Mouse (Mus musculus): Measurements from ENCODE around the gene Cmpk2. TPM values are rescaled to one million over a fixed set of nuclear protein-coding genes. Genes with fewer than 3 reads are reported as not detected.

Gene Cmpk2
- polyA plus RNA-seq, 1 experiment from 2014 or later: 10.0 TPM

DNA sequence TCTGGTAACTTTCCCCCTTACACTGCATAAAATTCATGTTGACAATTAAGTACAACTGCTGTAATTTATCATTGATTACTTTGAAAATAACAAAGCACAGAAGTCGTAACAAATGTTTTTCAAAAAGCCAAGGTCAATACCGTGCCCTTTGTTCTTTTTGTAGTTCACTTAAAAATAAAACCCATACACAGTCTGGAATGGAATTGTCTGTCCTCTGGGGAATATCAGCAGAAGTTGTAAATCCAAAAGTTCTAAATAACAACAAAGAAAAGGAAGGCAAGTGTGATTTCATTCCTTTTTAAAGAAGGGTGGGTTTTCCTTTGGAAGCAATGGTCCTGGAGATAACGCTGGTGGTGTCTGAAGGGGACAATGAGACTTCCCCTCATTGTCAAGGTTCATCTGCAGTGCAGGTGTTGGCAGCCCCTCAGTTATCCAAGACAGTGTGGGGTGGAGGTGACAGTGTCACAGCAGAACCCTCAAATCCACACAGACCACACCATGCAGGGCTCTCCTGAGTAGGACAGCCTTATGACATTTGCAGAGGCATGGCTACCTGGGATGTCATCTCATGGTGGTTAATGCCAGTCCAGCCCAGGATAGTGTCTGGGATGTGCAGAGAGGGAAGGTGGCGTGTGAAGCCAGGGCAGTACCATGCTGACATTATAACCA is 22.5 kb upstream of the Cmpk2 start:
- H3K9ac ChIP-seq (ENCODE audit: low read length): no peak overlapping the region
- H3K4me1 ChIP-seq (ENCODE audit: control insufficient read depth, insufficient read depth, low read length): no peaks in the 10 kb centered on the region
- H3K4me3 ChIP-seq (ENCODE audit: low read depth, low read length): no peak overlapping the region
- no peak overlapping the region for H3K4me2 ChIP-seq (ENCODE audit: low read depth)
- DNase-seq (ENCODE audit: low spot score) (no peak), ATAC-seq (ENCODE audit: insufficient read depth, low FRiP score, low TSS enrichment) (no peak)
- no peak overlapping the region for H3K27ac ChIP-seq (ENCODE audit: low read depth, low read length)
- H3K9me3 ChIP-seq (ENCODE audit: control insufficient read depth, low read length): no peaks in the 10 kb centered on the region
- 80% methylated on average over 4 of the region's 4 CpGs for whole genome bisulfite sequencing
- H3K36me3 ChIP-seq (ENCODE audit: control insufficient read depth, insufficient read depth, low read length): no peaks in the 10 kb centered on the region
- no peaks in the 10 kb centered on the region for H3K27me3 ChIP-seq (ENCODE audit: control insufficient read depth, insufficient read depth, low read length)

DNA sequence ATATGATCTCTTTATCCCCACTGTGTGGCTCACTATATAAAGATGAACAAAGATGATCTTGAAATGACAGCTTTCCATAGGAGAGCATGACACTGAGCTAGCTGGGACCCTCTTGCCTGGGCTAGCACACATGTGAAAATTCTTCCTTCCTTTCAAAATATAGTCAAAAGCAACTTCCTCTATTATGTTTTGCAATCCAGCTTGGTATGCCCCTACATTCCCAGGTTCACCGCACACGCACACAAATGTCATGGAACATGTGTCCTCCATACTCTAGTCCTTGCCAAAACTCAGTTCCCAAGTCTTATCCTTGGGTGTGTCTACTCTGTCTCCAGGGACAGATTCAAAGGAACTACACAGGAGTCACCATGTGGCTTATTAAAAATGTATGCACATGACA is 19.5 kb upstream of the Cmpk2 start:
- H3K4me2 ChIP-seq (ENCODE audit: low read depth): no peak overlapping the region
- 98% methylated on average over 2 of the region's 2 CpGs for WGBS
- H3K36me3 ChIP-seq (ENCODE audit: control insufficient read depth, insufficient read depth, low read length): no peaks in the 10 kb centered on the region
- no peaks in the 10 kb centered on the region for H3K9me3 ChIP-seq (ENCODE audit: control insufficient read depth, low read length)
- ATAC-seq (ENCODE audit: insufficient read depth, low FRiP score, low TSS enrichment) (no peak), DNase-seq (ENCODE audit: low spot score) (no peak)
- no peaks in the 10 kb centered on the region for H3K27me3 ChIP-seq (ENCODE audit: control insufficient read depth, insufficient read depth, low read length)
- no peak overlapping the region for H3K9ac ChIP-seq (ENCODE audit: low read length)
- H3K4me3 ChIP-seq (ENCODE audit: low read depth, low read length): no peak overlapping the region
- no peaks in the 10 kb centered on the region for H3K4me1 ChIP-seq (ENCODE audit: control insufficient read depth, insufficient read depth, low read length)
- H3K27ac ChIP-seq (ENCODE audit: low read depth, low read length): no peak overlapping the region

DNA sequence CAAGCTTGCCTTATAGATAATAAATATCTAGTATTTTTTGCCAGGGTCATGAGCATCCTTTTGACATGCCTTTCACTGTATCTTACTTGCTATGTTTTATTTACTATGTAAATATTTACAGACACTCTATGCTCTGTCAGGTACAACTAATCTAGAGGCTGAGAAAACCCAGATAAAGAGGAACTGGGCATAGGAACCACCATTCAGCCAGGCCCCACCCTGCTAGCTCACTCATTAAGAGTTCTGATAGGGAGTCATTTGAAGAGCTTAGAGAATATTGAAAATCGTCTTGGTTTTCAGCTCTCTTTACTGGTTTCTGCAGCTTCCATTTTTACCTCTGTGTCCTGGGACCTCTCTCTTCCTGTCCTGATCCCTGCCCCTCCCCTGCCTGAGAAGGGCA is 17.9 kb upstream of the Cmpk2 start:
- no peaks in the 10 kb centered on the region for H3K9me3 ChIP-seq (ENCODE audit: control insufficient read depth, low read length)
- ATAC-seq (ENCODE audit: insufficient read depth, low FRiP score, low TSS enrichment) (no peak), DNase-seq (ENCODE audit: low spot score) (no peak)
- WGBS: 67% methylated on average over 1 of the region's 1 CpGs
- no peaks in the 10 kb centered on the region for H3K36me3 ChIP-seq (ENCODE audit: control insufficient read depth, insufficient read depth, low read length)
- no peak overlapping the region for H3K4me3 ChIP-seq (ENCODE audit: low read depth, low read length)
- no peak overlapping the region for H3K4me2 ChIP-seq (ENCODE audit: low read depth)
- no peak overlapping the region for H3K27ac ChIP-seq (ENCODE audit: low read depth, low read length)
- no peak overlapping the region for H3K9ac ChIP-seq (ENCODE audit: low read length)
- no peaks in the 10 kb centered on the region for H3K4me1 ChIP-seq (ENCODE audit: control insufficient read depth, insufficient read depth, low read length)
- H3K27me3 ChIP-seq (ENCODE audit: control insufficient read depth, insufficient read depth, low read length): no peaks in the 10 kb centered on the region

DNA sequence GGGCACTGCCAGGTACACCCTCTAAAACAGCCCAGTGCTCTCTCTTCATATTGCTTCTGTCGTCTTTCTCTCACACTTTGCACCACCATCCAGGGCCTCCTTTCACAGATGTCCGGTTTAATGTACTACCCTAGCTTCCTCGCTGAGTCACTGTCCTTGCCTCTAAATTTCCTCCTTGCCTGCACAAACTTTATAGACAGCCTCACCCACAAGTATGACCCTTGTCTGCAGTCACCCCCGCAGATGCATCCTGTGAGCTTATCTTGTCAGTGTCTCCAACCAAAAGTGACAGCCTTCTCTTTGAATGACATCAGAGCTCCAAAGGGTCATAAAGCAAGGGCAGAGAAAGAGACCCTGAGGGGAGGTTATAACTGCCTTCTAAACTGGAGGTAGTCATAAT is 16.1 kb upstream of the Cmpk2 start:
- 69% methylated on average over 4 of the region's 4 CpGs for WGBS
- H3K9ac ChIP-seq (ENCODE audit: low read length): no peak overlapping the region
- no peaks in the 10 kb centered on the region for H3K27me3 ChIP-seq (ENCODE audit: control insufficient read depth, insufficient read depth, low read length)
- H3K4me1 ChIP-seq (ENCODE audit: control insufficient read depth, insufficient read depth, low read length): no peaks in the 10 kb centered on the region
- no peak overlapping the region for H3K4me2 ChIP-seq (ENCODE audit: low read depth)
- no peak overlapping the region for H3K4me3 ChIP-seq (ENCODE audit: low read depth, low read length)
- no peak for DNase-seq (ENCODE audit: low spot score)
- no peak overlapping the region for H3K27ac ChIP-seq (ENCODE audit: low read depth, low read length)
- no peaks in the 10 kb centered on the region for H3K9me3 ChIP-seq (ENCODE audit: control insufficient read depth, low read length)
- H3K36me3 ChIP-seq (ENCODE audit: control insufficient read depth, insufficient read depth, low read length): no peaks in the 10 kb centered on the region
- ATAC-seq (ENCODE audit: insufficient read depth, low FRiP score, low TSS enrichment): no peak

DNA sequence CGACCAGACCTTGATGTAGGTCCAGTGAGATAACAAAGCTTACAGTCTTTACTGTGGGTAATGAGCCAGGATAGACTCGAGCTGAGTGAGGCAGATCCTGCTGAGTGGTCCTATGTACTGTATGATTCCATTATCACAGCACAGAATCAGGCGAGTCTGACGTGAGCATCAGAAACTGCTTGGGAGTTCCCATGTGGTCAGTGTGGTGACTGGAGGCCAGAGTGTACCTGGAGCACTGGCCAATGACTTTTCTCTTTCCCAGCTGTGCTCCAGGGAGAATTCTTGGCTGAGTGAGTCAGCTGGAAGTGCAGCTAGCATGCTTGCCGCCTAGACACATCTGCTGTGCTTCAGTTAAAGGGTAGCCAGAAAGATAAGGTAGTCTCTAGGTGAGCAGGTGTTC is 14.3 kb upstream of the Cmpk2 start:
- no peak overlapping the region for H3K9ac ChIP-seq (ENCODE audit: low read length)
- H3K4me2 ChIP-seq (ENCODE audit: low read depth): no peak overlapping the region
- no peaks in the 10 kb centered on the region for H3K36me3 ChIP-seq (ENCODE audit: control insufficient read depth, insufficient read depth, low read length)
- no peak overlapping the region for H3K27ac ChIP-seq (ENCODE audit: low read depth, low read length)
- H3K4me3 ChIP-seq (ENCODE audit: low read depth, low read length): no peak overlapping the region
- H3K27me3 ChIP-seq (ENCODE audit: control insufficient read depth, insufficient read depth, low read length): no peaks in the 10 kb centered on the region
- 75% methylated on average over 5 of the region's 5 CpGs for WGBS
- DNase-seq (ENCODE audit: low spot score) (no peak), ATAC-seq (ENCODE audit: insufficient read depth, low FRiP score, low TSS enrichment) (no peak)
- no peaks in the 10 kb centered on the region for H3K4me1 ChIP-seq (ENCODE audit: control insufficient read depth, insufficient read depth, low read length)
- no peaks in the 10 kb centered on the region for H3K9me3 ChIP-seq (ENCODE audit: control insufficient read depth, low read length)

DNA sequence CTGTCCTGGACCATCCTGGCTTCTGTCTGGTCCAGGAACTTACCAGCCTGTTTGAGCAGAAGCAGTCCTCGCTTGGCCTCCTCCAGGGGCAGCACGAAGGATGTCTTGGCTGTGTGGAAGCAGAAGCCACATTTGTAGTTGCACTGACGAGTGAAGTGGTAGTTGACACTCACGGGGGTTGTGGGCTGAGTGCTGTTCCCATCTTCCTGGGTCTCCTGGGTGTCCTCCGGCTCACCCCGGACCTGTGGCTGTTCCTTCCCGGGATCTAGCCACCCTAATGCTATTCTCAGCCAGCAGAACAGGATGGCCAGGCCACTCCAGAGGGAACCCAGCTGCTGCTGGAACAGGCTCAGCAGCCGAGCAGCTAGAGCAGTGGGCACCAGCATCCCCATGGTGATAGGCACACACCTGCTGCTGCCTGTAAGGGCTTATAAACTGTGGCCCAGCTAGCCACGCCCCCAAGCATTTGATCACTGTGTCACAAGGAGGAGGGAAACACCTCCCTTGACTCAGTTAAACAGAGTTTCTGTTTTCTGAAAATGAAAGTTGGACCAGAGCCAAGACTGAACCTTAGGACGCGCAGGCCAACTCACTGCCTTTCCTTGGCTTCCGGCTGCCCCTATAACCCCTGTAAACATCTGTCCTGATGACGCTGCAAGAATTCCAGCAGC is 12.8 kb upstream of the Cmpk2 start, which contains the start of gene Rsad2:
Gene Rsad2, minus strand, starts transcription at position 425 of the 671 bp plus-strand sequence.
- Histone ChIP-seq H3K36me3 (ENCODE audit: control insufficient read depth, insufficient read depth, low read length) (no peaks in the 10 kb centered on the region), H3K27ac (ENCODE audit: low read depth, low read length) (no peak within 1 kb of the TSS), H3K27me3 (ENCODE audit: control insufficient read depth, insufficient read depth, low read length) (no peaks in the 10 kb centered on the region), H3K4me1 (ENCODE audit: control insufficient read depth, insufficient read depth, low read length) (no peaks in the 10 kb centered on the region), H3K4me3 (ENCODE audit: low read depth, low read length) (no peak within 1 kb of the TSS), H3K4me2 (ENCODE audit: low read depth) (no peak within 1 kb of the TSS), H3K9ac (ENCODE audit: low read length) (no peak within 1 kb of the TSS), H3K9me3 (ENCODE audit: control insufficient read depth, low read length) (no peaks in the 10 kb centered on the region)
- no peak for ATAC-seq (ENCODE audit: insufficient read depth, low FRiP score, low TSS enrichment)
- 49% methylated on average over 13 of the region's 13 CpGs for WGBS
- peak; percentile 25 for DNase-seq (ENCODE audit: low spot score)

DNA sequence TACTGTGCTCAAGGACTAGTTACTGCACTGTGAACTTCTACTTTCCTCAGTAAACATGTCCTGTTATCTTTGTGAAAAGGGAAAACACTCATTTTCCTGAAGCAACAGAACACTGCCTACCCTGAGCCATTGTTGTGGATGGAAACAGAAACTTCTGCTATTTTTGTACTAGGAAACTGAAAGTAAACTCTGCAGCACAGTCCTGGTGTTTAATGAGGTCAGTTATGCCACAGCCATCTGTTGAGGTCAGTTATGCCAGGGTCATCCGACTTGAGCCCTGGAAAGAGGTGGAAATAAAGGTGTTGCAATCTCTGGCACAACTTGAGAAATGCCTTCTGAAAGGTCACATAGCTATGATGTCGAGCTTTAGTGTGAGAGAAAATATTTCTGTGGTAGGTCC is 8.9 kb upstream of the Cmpk2 start:
- H3K36me3 ChIP-seq (ENCODE audit: control insufficient read depth, insufficient read depth, low read length): no peaks in the 10 kb centered on the region
- DNase-seq (ENCODE audit: low spot score) (no peak), ATAC-seq (ENCODE audit: insufficient read depth, low FRiP score, low TSS enrichment) (no peak)
- no peak overlapping the region for H3K9ac ChIP-seq (ENCODE audit: low read length)
- H3K4me3 ChIP-seq (ENCODE audit: low read depth, low read length): no peak overlapping the region
- H3K9me3 ChIP-seq (ENCODE audit: control insufficient read depth, low read length): no peaks in the 10 kb centered on the region
- H3K27me3 ChIP-seq (ENCODE audit: control insufficient read depth, insufficient read depth, low read length): no peaks in the 10 kb centered on the region
- no peak overlapping the region for H3K27ac ChIP-seq (ENCODE audit: low read depth, low read length)
- WGBS: 71% methylated on average over 2 of the region's 2 CpGs
- no peaks in the 10 kb centered on the region for H3K4me1 ChIP-seq (ENCODE audit: control insufficient read depth, insufficient read depth, low read length)
- no peak overlapping the region for H3K4me2 ChIP-seq (ENCODE audit: low read depth)

DNA sequence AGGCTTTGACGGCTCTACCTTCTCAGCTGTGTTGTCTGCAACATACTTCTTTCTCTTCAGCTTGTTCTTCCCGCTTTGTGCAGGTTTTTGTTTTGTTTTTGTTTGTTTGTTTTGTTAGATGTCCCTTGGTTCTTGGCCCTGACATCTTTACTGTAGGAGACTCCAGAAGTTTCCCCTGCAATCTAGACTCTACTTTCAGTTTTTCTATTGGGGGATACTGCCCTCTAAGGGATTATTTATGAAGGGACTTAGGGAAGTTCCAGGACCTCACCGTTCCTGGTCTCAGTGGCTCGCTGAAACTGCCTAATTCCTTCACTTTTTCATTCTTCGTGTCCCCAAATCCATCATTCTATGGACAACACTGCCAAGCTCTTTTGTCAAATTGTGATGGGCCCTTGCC is 3.4 kb upstream of the Cmpk2 start:
- no peak for ATAC-seq (ENCODE audit: insufficient read depth, low FRiP score, low TSS enrichment)
- Histone ChIP-seq H3K9ac (ENCODE audit: low read length) (no peak overlapping the region), H3K36me3 (ENCODE audit: control insufficient read depth, insufficient read depth, low read length) (no peaks in the 10 kb centered on the region), H3K27ac (ENCODE audit: low read depth, low read length) (no peak overlapping the region), H3K4me2 (ENCODE audit: low read depth) (no peak overlapping the region), H3K27me3 (ENCODE audit: control insufficient read depth, insufficient read depth, low read length) (no peaks in the 10 kb centered on the region), H3K9me3 (ENCODE audit: control insufficient read depth, low read length) (no peaks in the 10 kb centered on the region), H3K4me3 (ENCODE audit: low read depth, low read length) (no peak overlapping the region), H3K4me1 (ENCODE audit: control insufficient read depth, insufficient read depth, low read length) (no peaks in the 10 kb centered on the region; the same call in 1 of the 2 replicates)
- no peak for DNase-seq (ENCODE audit: low spot score)
- 61% methylated on average over 5 of the region's 5 CpGs for WGBS

DNA sequence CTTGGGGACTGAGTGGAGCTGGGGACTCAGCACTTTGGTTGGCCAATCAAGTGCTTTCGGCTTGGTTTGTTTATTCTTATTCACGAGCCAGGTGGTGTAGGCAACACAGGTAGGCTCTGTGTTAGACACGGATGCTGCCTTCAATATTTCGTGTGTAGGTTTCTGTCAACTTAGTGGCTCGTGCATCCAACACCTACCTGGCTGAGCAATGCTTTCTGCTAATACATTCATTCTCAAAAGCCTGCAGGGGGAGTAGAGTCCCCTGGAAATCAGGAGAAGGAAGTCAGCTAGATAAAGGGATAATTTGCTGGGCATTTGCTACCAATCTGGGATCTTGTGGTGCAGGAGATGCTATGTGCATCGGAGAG is 1.0 kb downstream of the Cmpk2 start:
- H3K27ac ChIP-seq (ENCODE audit: low read depth, low read length): no peak overlapping the region
- ATAC-seq (ENCODE audit: insufficient read depth, low FRiP score, low TSS enrichment): no peak
- H3K9ac ChIP-seq (ENCODE audit: low read length): peak overlapping the region; percentile 84
- peak overlapping the region; percentile 98 for H3K4me2 ChIP-seq (ENCODE audit: low read depth)
- H3K9me3 ChIP-seq (ENCODE audit: control insufficient read depth, low read length): no peaks in the 10 kb centered on the region
- H3K27me3 ChIP-seq (ENCODE audit: control insufficient read depth, insufficient read depth, low read length): no peaks in the 10 kb centered on the region
- 31% methylated on average over 6 of the region's 6 CpGs for WGBS
- DNase-seq (ENCODE audit: low spot score): no peak
- no peaks in the 10 kb centered on the region for H3K36me3 ChIP-seq (ENCODE audit: control insufficient read depth, insufficient read depth, low read length)
- no peaks in the 10 kb centered on the region; the same call in 1 of the 2 replicates for H3K4me1 ChIP-seq (ENCODE audit: control insufficient read depth, insufficient read depth, low read length)
- H3K4me3 ChIP-seq (ENCODE audit: low read depth, low read length): peak overlapping the region; percentile 61
